ENCODE assay signal across 16 mouse cellular contexts in the genomic region with DNA sequence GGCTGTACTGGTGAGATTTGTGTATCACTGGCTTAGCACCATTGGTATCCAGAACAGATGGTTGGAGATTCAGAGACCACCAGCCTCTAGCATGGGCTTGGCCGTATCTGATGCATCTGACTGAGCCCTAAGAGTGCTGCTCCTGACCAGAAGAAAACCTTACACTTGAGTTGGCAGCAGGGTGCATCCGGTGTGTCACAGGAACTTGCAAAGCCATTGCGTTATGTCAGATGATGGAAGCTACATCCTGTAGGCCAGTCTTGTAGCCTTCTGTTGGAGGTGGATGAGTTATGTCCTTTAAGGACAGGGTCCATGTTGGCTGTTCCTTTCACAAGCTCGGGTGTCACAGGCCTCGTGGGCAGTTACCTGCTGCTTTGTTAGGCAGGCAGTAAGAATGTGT. TPM values are rescaled to one million over a fixed set of nuclear protein-coding genes. Genes with fewer than 3 reads are reported as not detected.
A peak's percentile ranks its signal among the peaks of the same experiment; 100 is the strongest.
DNase-seq lines count a peak whose midpoint lies in the region; ATAC-seq and TF ChIP-seq lines count a peak whose summit lies in the region.
"Had no signal": no experiment of that assay in that cellular context is flagged by ENCODE, and none has a peak within 500 bp of the region (broad histone marks: within the 10 kb centered on the region; RNA-seq: fewer than 3 reads in every experiment).

No protein-coding gene starts in this region.

- DNase-seq in kidney, adult 11 months = peak; percentile 26
- no peak for DNase-seq in kidney, postnatal 25 days
- DNase-seq in kidney, postnatal 14 days = peak; percentile 17
- DNase-seq in spleen, adult 2 months (ENCODE audit: low read depth in 1 of 2, low spot score in 2 of 2) = no peak
- DNase-seq in spleen, postnatal 36 days (ENCODE audit: low spot score in 2 of 2) = no peak
- no peak for DNase-seq in left cerebral cortex, adult 11 months (ENCODE audit: low spot score)
- DNase-seq: adrenal gland, adult 2 months; adrenal gland, postnatal 25 days; cerebellum, postnatal 10 days; forebrain, postnatal 0 days; gastrocnemius, postnatal 14 days had no signal

- H3K4me1 ChIP-seq in kidney, embryonic 14.5 days (ENCODE audit: control insufficient read depth, insufficient read depth, low read length) = peaks cover 10% of the 10 kb centered on the region
- peaks cover 48% of the 10 kb centered on the region; the same call in 1 of the 2 replicates for H3K4me1 ChIP-seq in spleen, adult 2 months (ENCODE audit: control insufficient read depth, insufficient read depth, insufficient read length)
- H3K4me1 ChIP-seq: forebrain, embryonic 13.5 days had no signal

- no peak for TF ChIP-seq CTCF in spleen, adult 2 months (IDR thresholded peaks at IDR 0.05; ENCODE audit: extremely low read depth, insufficient read depth, insufficient read length, insufficient replicate concordance)

- H3K27me3 ChIP-seq in kidney, embryonic 14.5 days (ENCODE audit: control insufficient read depth, insufficient read depth, low read length) = no peaks in the 10 kb centered on the region
- no peaks in the 10 kb centered on the region for H3K27me3 ChIP-seq in spleen, adult 2 months (ENCODE audit: control insufficient read depth, insufficient read depth, low read length)
- H3K27me3 ChIP-seq: forebrain, embryonic 13.5 days; heart, embryonic 13.5 days; hindbrain, embryonic 13.5 days had no signal

- no peaks in the 10 kb centered on the region for H3K36me3 ChIP-seq in kidney, embryonic 14.5 days (ENCODE audit: control insufficient read depth, insufficient read depth, low read length)
- no peaks in the 10 kb centered on the region for H3K36me3 ChIP-seq in spleen, adult 2 months (ENCODE audit: control insufficient read depth, insufficient read depth, low read length)

- TF ChIP-seq POLR2A in spleen, adult 2 months (IDR thresholded peaks at IDR 0.05; ENCODE audit: low read depth, low read length) = no peak

- no peak overlapping the region for H3K27ac ChIP-seq in kidney, embryonic 14.5 days (ENCODE audit: low read depth, low read length)
- peak overlapping the region; percentile 82 for H3K27ac ChIP-seq in spleen, adult 2 months (ENCODE audit: insufficient read depth, low read length)
- H3K27ac ChIP-seq: embryonic facial prominence, embryonic 10.5 days; forebrain, embryonic 13.5 days; heart, embryonic 13.5 days; hindbrain, embryonic 13.5 days had no signal

- H3K9ac ChIP-seq in kidney, embryonic 14.5 days (ENCODE audit: low read depth, low read length) = no peak overlapping the region
- H3K9ac ChIP-seq: forebrain, embryonic 13.5 days; forebrain, postnatal 0 days; heart, embryonic 13.5 days; hindbrain, embryonic 13.5 days had no signal

- H3K4me3 ChIP-seq in kidney, embryonic 14.5 days (ENCODE audit: low read length) = no peak overlapping the region
- no peak overlapping the region for H3K4me3 ChIP-seq in spleen, adult 2 months (ENCODE audit: extremely low read depth, insufficient read depth, insufficient read length)
- H3K4me3 ChIP-seq: embryonic facial prominence, embryonic 10.5 days; forebrain, embryonic 13.5 days; heart, embryonic 13.5 days; hindbrain, embryonic 13.5 days had no signal

- no peaks in the 10 kb centered on the region for H3K9me3 ChIP-seq in kidney, embryonic 14.5 days (ENCODE audit: control insufficient read depth, low read length)
- H3K9me3 ChIP-seq: embryonic facial prominence, embryonic 10.5 days; forebrain, embryonic 13.5 days; heart, embryonic 13.5 days; hindbrain, embryonic 13.5 days had no signal

- no peak overlapping the region for H3K4me2 ChIP-seq in kidney, embryonic 14.5 days (replicated peaks; ENCODE audit: low read depth, low read length)
- H3K4me2 ChIP-seq: forebrain, embryonic 13.5 days; heart, embryonic 13.5 days; hindbrain, embryonic 13.5 days had no signal

- ATAC-seq in kidney, embryonic 14.5 days (ENCODE audit: low FRiP score, low TSS enrichment) = no peak
- ATAC-seq: forebrain, embryonic 13.5 days; forebrain, postnatal 0 days had no signal

- WGBS in kidney, embryonic 14.5 days = 75% methylated on average over 5 of the region's 5 CpGs
- 88% methylated on average over 5 of the region's 5 CpGs for WGBS in spleen, adult 2 months

RNA-seq across cellular contexts. Expression of a gene that starts 19.6 kb away (rescaled TPM):
- polyA plus RNA-seq in kidney, embryonic 14.5 days (2014; fragmentation: Nextera tagmentation; extraction: Ambion mirVana) = 2.8 and 5.6 TPM in 2 replicates
- 11.6 and 13.2 TPM in 2 replicates for polyA plus RNA-seq in spleen, adult 2 months (2012; rRNA removed)

RNA-seq across cellular contexts. Expression of a gene that starts 32.7 kb away (rescaled TPM):
- 9.1 and 10.1 TPM in 2 replicates for polyA plus RNA-seq in kidney, embryonic 14.5 days (2014; fragmentation: Nextera tagmentation; extraction: Ambion mirVana)
- polyA plus RNA-seq in spleen, adult 2 months (2012; rRNA removed) = 4.1 and 4.7 TPM in 2 replicates

Comparison
In these comparisons a context has a peak if more than half of its experiments do, and no peak if none do; other contexts are left out.
1. DNase-seq: peak in kidney, adult 11 months (single experiment) and kidney, postnatal 14 days (single experiment); none in kidney, postnatal 25 days (0 of 2), spleen, adult 2 months (0 of 2), spleen, postnatal 36 days (0 of 2) and left cerebral cortex, adult 11 months (single experiment).